Mouse (Mus musculus) bone marrow, adult 2 months (tissue): ENCODE results near the gene Ttc7b.

ENCODE experiments used
- CTCF ChIP-seq: fragments of 200-500 bp; IDR thresholded peaks from 2 replicates; pipeline ENCODE4 v1.5.1; 2011; ENCODE audit warnings: low read length, control low read depth; ENCODE audit not compliant: control insufficient read depth, insufficient read depth
- POLR2A ChIP-seq: fragments of 200-500 bp; IDR thresholded peaks from 2 replicates; pipeline ENCODE4 v1.6.1; 2011; ENCODE audit warnings: low read depth, mild to moderate bottlenecking, control low read depth, low read length, borderline replicate concordance; ENCODE audit not compliant: control insufficient read depth

- TF ChIP-seq POLR2A (no peak), CTCF (no peak)
Measured at GRCm38 (mm10) chr12:100378266-100378665, 142.4 kb downstream of the Ttc7b start.
